Mouse (Mus musculus) liver, embryonic 12.5 days (tissue): Measurements from ENCODE around the gene 1110051M20Rik. TPM values are rescaled to one million over a fixed set of nuclear protein-coding genes. Genes with fewer than 3 reads are reported as not detected.

Source experiments
- ATAC-seq: fragments of 200-750 bp; cut with Nextera tagmentation; 2 replicates; pipeline ENCODE4 v1.8.0; 2017; ENCODE audit warnings: moderate number of reproducible peaks, mild to moderate bottlenecking, moderate library complexity
- H3K27ac ChIP-seq: fragments of 300-500 bp; sonication (generic); 2 replicates; pipeline ENCODE4 v1.5.1; 2016; ENCODE audit warnings: mild to moderate bottlenecking
- H3K27me3 ChIP-seq: fragments of 300-500 bp; sonication (generic); replicated peaks from 2 replicates; pipeline ENCODE4 v1.6.1; 2016; ENCODE audit warnings: mild to moderate bottlenecking, moderate library complexity
- H3K36me3 ChIP-seq: fragments of 300-500 bp; sonication (generic); 2 replicates; pipeline ENCODE4 v1.6.1; 2016; ENCODE audit warnings: mild to moderate bottlenecking, moderate library complexity
- H3K4me1 ChIP-seq: fragments of 300-500 bp; sonication (generic); 2 replicates; pipeline ENCODE4 v1.6.1; 2016
- H3K4me2 ChIP-seq: fragments of 300-500 bp; sonication (generic); 2 replicates; pipeline ENCODE4 v1.6.1; 2016; ENCODE audit warnings: mild to moderate bottlenecking, moderate library complexity
- H3K4me3 ChIP-seq: fragments of 300-500 bp; sonication (generic); 2 replicates; pipeline ENCODE4 v1.5.1; 2016; ENCODE audit warnings: mild to moderate bottlenecking, moderate library complexity
- H3K9ac ChIP-seq: fragments of 300-500 bp; sonication (generic); 2 replicates; pipeline ENCODE4 v1.6.1; 2016; ENCODE audit warnings: mild to moderate bottlenecking, moderate library complexity
- H3K9me3 ChIP-seq: fragments of 300-500 bp; sonication (generic); replicated peaks from 2 replicates; pipeline ENCODE4 v1.6.1; 2016; ENCODE audit warnings: mild to moderate bottlenecking, moderate library complexity
- WGBS: fragments of 180-500 bp; shearing (Covaris S2); methylation state at CpG from one replicate; pipeline ENCODE4 v1.1.7; 2016; ENCODE audit not compliant: insufficient replicate concordance; 5-methylcytosine and 5-hydroxymethylcytosine counted together
- polyA plus RNA-seq: library from polyadenylated mRNA; unstranded; fragments of >200 nt; fragmentation: Nextera tagmentation; extraction: Ambion mirVana; gene quantifications from 2 replicates; pipeline ENCODE4 v1.2.1, GENCODE M21; 2016

Gene 1110051M20Rik
- polyA plus RNA-seq, 1 experiment from 2014 or later = 9.1 TPM

GRCm38 (mm10) chr2:91259493-91259892, 185.0 kb downstream of the 1110051M20Rik start:
- WGBS = 69% methylated on average over 1 of the region's 1 CpGs
- H3K27ac ChIP-seq = no peak overlapping the region

GRCm38 (mm10) chr2:91258830-91259229, 185.7 kb downstream of the 1110051M20Rik start:
- no peak overlapping the region for H3K9ac ChIP-seq
- no peak for ATAC-seq
- H3K36me3 ChIP-seq = peaks cover 15% of the 10 kb centered on the region
- H3K27me3 ChIP-seq = peaks cover 70% of the 10 kb centered on the region
- H3K27ac ChIP-seq = no peak overlapping the region
- 34% methylated on average over 1 of the region's 1 CpGs for WGBS
- no peaks in the 10 kb centered on the region for H3K9me3 ChIP-seq
- 0 out of 2 replicates have a peak overlapping the region, but pooled peaks have one; percentile 73 for H3K4me2 ChIP-seq
- H3K4me1 ChIP-seq = peaks cover 36% of the 10 kb centered on the region
- no peak overlapping the region for H3K4me3 ChIP-seq

More at GRCm38 (mm10) chr2:91259493-91259892, 185.0 kb downstream of the 1110051M20Rik start:
- H3K4me2 ChIP-seq = no peak overlapping the region
- no peak overlapping the region for H3K4me3 ChIP-seq
- H3K9me3 ChIP-seq = no peaks in the 10 kb centered on the region
- peaks cover 15% of the 10 kb centered on the region for H3K36me3 ChIP-seq
- no peak overlapping the region for H3K9ac ChIP-seq
- H3K4me1 ChIP-seq = peaks cover 42% of the 10 kb centered on the region
- no peak for ATAC-seq
- peaks cover 64% of the 10 kb centered on the region for H3K27me3 ChIP-seq

GRCm38 (mm10) chr2:91258054-91258453, 186.4 kb downstream of the 1110051M20Rik start:
- Histone ChIP-seq H3K4me2 (peak overlapping the region; percentile 73), H3K27me3 (peaks cover 78% of the 10 kb centered on the region), H3K4me3 (peak overlapping the region; percentile 59), H3K27ac (no peak overlapping the region), H3K4me1 (peaks cover 31% of the 10 kb centered on the region), H3K36me3 (peaks cover 13% of the 10 kb centered on the region), H3K9ac (no peak overlapping the region), H3K9me3 (no peaks in the 10 kb centered on the region)
- ATAC-seq = no peak
- 62% methylated on average over 5 of the region's 5 CpGs for WGBS

- no peaks in the 10 kb centered on the region for H3K9me3 ChIP-seq
- peaks cover 31% of the 10 kb centered on the region for H3K4me1 ChIP-seq
- peak overlapping the region; percentile 73 for H3K4me2 ChIP-seq
- H3K27ac ChIP-seq = peak overlapping the region; percentile 13; the same call in 1 of the 2 replicates
- WGBS = 5% methylated on average over 22 of the region's 22 CpGs
- peak overlapping the region; percentile 59 for H3K4me3 ChIP-seq
- H3K9ac ChIP-seq = peak overlapping the region; percentile 54
- peak; percentile 42 for ATAC-seq
- H3K27me3 ChIP-seq = peaks cover 82% of the 10 kb centered on the region
- peaks cover 7% of the 10 kb centered on the region; the same call in 1 of the 2 replicates for H3K36me3 ChIP-seq
Observed at GRCm38 (mm10) chr2:91257126-91257980, 187.2 kb downstream of the 1110051M20Rik start.

- Histone ChIP-seq H3K4me3 (peak overlapping the region; percentile 59), H3K27ac (peak overlapping the region; percentile 13; the same call in 1 of the 2 replicates), H3K27me3 (peaks cover 88% of the 10 kb centered on the region), H3K36me3 (peaks cover 4% of the 10 kb centered on the region; the same call in 1 of the 2 replicates), H3K4me2 (peak overlapping the region; percentile 73), H3K4me1 (peaks cover 31% of the 10 kb centered on the region), H3K9me3 (no peaks in the 10 kb centered on the region), H3K9ac (peak overlapping the region; percentile 54)
- WGBS = under 1% methylated on average over 52 of the region's 52 CpGs
- peak; percentile 52 for ATAC-seq
Observed at GRCm38 (mm10) chr2:91256256-91257125, 188.0 kb downstream of the 1110051M20Rik start.

GRCm38 (mm10) chr2:91255661-91256150, 188.8 kb downstream of the 1110051M20Rik start, which contains the start of gene Pacsin3:
Gene Pacsin3 (plus strand): TSS chr2:91255954.
- H3K4me3 ChIP-seq = peak within 1 kb of the TSS; percentile 59
- peak within 1 kb of the TSS; percentile 73 for H3K4me2 ChIP-seq
- no peaks in the 10 kb centered on the region for H3K9me3 ChIP-seq
- peak within 1 kb of the TSS; percentile 54 for H3K9ac ChIP-seq
- peak within 1 kb of the TSS; percentile 13; the same call in 1 of the 2 replicates for H3K27ac ChIP-seq
- H3K36me3 ChIP-seq = no peaks in the 10 kb centered on the region
- H3K4me1 ChIP-seq = peaks cover 31% of the 10 kb centered on the region
- peaks cover 88% of the 10 kb centered on the region for H3K27me3 ChIP-seq
- WGBS = 3% methylated on average over 27 of the region's 27 CpGs
- ATAC-seq = no peak

- Histone ChIP-seq H3K9ac (no peak overlapping the region), H3K27ac (no peak overlapping the region), H3K4me1 (peaks cover 31% of the 10 kb centered on the region), H3K9me3 (no peaks in the 10 kb centered on the region), H3K4me3 (no peak overlapping the region), H3K36me3 (no peaks in the 10 kb centered on the region), H3K4me2 (no peak overlapping the region), H3K27me3 (peaks cover 81% of the 10 kb centered on the region)
- ATAC-seq = no peak
- 34% methylated on average over 8 of the region's 8 CpGs for WGBS
Observed at GRCm38 (mm10) chr2:91254725-91255380, 189.7 kb downstream of the 1110051M20Rik start.

- Histone ChIP-seq H3K4me3 (no peak overlapping the region), H3K36me3 (no peaks in the 10 kb centered on the region), H3K9me3 (no peaks in the 10 kb centered on the region), H3K27ac (no peak overlapping the region), H3K27me3 (peaks cover 57% of the 10 kb centered on the region), H3K9ac (no peak overlapping the region), H3K4me1 (peaks cover 22% of the 10 kb centered on the region), H3K4me2 (no peak overlapping the region)
- ATAC-seq = no peak
- 49% methylated on average over 4 of the region's 4 CpGs for WGBS
Observed at GRCm38 (mm10) chr2:91252512-91252911, 192.0 kb downstream of the 1110051M20Rik start.

- H3K27me3 ChIP-seq = peaks cover 52% of the 10 kb centered on the region
- no peak overlapping the region for H3K9ac ChIP-seq
- H3K4me3 ChIP-seq = no peak overlapping the region
- H3K9me3 ChIP-seq = no peaks in the 10 kb centered on the region
- no peak overlapping the region for H3K27ac ChIP-seq
- peaks cover 17% of the 10 kb centered on the region for H3K4me1 ChIP-seq
- no peaks in the 10 kb centered on the region for H3K36me3 ChIP-seq
- ATAC-seq = no peak
- 53% methylated on average over 4 of the region's 4 CpGs for WGBS
- H3K4me2 ChIP-seq = no peak overlapping the region
Observed at GRCm38 (mm10) chr2:91252001-91252400, 192.5 kb downstream of the 1110051M20Rik start.

GRCm38 (mm10) chr2:91248366-91248765, 196.1 kb downstream of the 1110051M20Rik start:
- ATAC-seq = no peak
- WGBS = 82% methylated on average over 4 of the region's 4 CpGs
- H3K27ac ChIP-seq = no peak overlapping the region
- H3K4me1 ChIP-seq = peaks cover 25% of the 10 kb centered on the region
- H3K9me3 ChIP-seq = no peaks in the 10 kb centered on the region
- peaks cover 16% of the 10 kb centered on the region for H3K27me3 ChIP-seq
- H3K36me3 ChIP-seq = no peaks in the 10 kb centered on the region
- no peak overlapping the region for H3K9ac ChIP-seq
- H3K4me3 ChIP-seq = no peak overlapping the region
- H3K4me2 ChIP-seq = no peak overlapping the region
